Mouse (Mus musculus): ENCODE results near the gene Lypd6b.

Gene Lypd6b

DNA sequence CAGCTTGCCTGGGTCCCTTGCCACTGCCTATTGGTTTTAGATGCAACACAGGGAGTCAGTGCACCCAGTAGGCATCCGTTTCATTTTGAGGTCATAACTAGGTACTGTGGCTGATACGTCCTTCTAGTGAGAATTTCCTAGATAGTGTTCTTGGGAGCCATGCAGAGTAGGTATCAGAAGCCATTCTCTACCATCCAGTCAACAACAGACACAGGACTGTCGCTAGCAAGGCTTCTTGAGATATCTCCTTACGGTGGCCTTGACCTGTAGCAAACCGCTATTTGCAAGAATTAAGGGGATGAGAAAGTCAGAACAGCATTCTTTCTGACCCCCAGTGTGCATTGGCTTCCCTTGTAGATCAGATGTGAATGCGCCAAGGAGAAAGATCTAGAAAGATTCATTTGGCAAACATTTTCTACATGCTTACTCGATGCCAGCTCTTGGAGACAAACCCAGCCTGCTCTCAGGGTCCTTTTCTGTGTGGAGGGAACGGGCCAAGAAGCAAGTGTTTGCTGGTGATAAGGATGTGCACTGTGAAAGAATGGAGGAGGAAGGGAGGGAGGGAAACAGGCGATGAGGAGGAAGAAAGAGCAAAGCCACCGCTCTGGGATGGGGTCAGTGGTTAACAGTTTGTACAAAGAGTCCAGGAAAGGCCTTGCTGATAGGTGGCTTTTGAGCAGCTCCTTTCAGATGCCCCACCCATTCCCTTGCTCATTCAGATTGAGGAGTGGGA is 82.5 kb downstream of the Lypd6b start:
- no peak for DNase-seq (ENCODE audit: low spot score)

DNA sequence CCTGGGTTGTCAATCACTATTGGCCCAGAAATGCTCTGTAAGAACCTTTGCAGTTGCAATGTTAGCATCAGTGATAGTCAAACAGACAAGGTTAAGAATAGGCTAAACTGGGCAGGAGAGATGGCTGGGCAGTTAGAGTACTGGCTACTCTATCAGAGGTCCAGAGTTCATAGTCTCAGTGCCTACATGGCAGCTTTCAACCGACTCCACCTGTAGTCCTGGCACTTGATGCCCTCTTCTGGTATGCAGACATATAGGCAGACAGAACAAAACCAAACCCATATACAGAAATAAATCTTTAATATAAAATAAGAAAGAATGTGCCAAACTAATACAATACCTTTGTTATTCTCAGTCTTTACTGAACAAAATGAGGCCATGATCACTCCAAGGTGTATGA is 83.5 kb downstream of the Lypd6b start:
- no peak for DNase-seq (ENCODE audit: low spot score)

DNA sequence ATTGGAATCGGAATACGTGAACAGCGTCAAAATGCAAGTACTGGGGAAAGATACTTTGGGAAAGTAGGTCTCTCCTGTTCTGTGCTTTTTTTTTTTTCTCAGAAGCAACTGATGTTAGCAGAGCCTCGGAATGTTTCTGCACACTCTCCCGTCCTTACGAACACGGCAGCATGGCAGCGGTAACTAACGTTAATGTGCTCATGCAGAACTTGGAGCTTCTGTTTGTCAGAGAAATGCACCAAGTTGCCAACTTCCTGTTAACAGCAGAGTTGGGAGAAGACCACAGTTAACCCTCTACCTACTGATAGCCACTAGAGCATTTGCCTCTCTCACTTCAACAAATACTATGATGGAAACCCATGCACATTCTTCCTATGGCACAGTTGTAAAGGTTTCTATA is 93.0 kb downstream of the Lypd6b start:
- no peak for DNase-seq (ENCODE audit: low spot score)

DNA sequence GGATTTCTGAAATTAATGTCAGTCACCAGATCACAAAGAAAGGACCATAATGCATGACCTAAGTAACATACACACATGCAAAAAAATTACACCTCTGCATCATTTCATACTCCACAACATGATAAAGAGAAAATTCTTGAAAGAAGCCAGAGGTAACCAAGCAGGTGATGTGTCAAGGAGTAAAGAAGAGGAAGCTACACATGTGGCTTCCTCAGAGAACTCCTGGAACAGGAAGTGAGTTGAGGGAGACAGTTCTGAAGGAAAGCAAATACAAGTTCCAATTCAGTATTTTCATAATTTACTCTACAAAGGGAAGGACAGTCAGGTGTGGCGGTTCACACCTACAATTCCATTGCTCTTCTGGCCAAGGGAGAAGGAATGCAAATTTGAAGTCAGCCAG is 93.5 kb downstream of the Lypd6b start:
- no peak for DNase-seq (ENCODE audit: low spot score)

DNA sequence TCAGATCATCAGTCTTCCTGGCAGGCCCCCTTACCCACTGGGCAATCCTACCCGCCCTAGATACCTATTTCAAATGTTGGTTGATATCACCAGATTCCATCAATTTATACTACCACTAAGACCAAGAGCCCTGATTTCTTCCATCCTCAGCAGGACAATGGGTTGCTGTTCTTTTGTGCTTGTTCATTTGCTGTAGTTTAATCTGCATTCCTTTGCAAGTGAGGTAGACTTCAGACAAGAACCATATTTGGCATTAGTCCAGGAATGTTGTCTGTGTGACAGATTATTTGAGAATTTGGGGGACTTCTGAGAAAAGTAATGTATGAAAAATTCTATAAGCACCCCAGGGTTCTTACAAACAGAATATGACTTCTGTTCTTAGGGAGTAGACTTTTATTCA is 95.0 kb downstream of the Lypd6b start:
- DNase-seq (ENCODE audit: low spot score) = no peak

DNA sequence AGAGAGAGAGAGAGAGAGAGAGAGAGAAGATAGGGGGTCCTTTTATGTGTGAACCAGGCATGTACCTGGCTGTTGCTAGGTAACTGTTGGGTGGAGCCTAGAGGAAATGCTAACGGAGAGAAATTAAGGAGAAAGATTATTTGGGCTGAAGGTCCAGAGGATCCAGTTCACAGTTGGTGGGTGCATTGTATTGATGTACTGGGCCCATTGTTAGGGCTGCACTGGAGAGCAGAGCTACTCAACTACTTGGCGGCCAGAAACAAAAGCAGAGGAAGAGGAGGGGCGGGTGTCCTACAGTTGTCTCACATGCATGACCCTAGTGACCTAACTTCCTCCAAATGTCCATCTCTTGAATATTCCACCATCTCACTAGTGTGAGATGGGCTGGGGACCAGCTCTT is 96.5 kb downstream of the Lypd6b start:
- DNase-seq (ENCODE audit: low spot score) = no peak

DNA sequence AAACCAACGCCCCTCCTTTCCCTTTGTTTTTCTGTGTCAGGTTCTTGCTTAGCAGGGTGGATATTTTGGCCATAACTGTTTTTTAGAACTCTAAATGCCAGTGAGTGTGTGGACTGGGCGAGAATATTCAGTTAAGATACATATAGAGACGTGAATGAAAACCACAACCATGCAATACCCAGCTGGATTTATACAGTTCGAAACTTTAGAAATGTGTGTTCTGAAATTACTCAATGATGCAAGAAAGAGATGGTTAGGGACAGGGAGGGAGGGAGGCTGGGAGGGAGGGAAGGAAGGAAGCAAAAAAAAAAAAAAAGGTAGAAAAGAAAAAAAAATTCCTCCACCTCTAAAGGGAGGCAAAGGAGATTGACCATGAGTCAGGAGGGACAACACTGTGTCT is 98.7 kb downstream of the Lypd6b start:
- DNase-seq (ENCODE audit: low spot score) = no peak

DNA sequence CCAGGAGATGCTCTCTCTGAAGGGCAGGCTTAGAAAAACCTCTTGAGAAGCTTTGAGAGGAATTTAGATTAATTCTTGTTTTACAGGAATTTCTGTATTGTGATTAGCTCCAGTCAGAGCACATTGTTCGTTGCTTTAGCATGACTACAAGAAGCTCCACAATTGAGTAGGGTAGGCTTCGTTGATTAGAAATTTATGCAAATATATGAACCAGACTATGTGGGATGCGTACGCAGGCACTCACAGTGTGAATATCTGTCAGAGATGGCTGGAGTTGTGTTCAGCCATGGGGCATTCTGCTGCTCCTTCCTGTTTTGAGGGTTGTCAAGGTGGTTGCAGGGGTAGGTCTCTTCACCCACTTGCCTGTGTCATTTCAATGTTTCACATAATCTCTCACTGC is 100.9 kb downstream of the Lypd6b start:
- DNase-seq (ENCODE audit: low spot score) = no peak

DNA sequence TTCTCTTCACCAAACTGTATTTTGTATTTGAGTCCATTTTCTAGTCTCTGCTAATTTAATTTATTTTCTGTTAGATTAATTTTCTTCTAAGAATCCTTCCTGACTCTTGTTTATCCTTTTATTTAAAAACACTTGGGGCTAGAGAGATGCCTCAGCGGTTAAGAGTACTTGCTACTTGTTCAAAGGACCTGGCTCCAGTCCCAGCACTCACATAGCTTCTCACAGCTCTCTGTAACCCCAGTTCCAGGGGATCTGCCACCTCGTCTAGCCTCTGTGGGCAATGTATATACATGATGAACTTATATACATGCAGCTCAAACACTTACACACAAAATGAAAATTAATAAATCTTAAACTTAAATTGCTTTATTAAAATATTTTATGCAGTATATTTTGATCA is 103.2 kb downstream of the Lypd6b start:
- DNase-seq (ENCODE audit: low spot score) = no peak

DNA sequence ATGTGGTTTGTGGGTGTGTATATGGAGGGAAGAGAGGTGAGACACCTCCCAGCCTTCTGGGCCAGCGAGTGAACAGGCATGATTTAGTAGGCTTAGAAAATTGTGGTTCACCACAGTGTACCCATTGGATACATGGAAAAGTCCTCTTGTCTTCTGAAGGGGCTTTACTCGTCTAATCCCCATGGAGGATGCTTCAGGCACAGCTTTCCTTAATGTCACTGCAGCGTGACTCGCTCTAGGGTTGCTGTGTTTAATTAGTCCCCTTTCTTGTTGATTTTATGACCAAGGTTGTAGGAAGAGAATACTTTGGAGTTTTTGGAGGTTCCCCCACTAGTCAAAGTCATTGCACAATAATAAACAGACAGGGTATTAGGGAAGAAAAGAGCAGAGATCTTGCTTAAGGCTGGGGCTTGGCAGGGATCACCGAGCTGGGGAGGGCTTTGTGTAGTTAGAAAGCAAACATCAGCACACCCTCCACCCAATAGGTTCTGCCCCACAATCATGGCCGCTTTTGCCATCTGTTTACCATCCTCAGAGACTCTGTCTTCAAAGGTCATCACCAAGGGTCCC is 122.4 kb downstream of the Lypd6b start:
- no peak for DNase-seq (ENCODE audit: low spot score)

DNA sequence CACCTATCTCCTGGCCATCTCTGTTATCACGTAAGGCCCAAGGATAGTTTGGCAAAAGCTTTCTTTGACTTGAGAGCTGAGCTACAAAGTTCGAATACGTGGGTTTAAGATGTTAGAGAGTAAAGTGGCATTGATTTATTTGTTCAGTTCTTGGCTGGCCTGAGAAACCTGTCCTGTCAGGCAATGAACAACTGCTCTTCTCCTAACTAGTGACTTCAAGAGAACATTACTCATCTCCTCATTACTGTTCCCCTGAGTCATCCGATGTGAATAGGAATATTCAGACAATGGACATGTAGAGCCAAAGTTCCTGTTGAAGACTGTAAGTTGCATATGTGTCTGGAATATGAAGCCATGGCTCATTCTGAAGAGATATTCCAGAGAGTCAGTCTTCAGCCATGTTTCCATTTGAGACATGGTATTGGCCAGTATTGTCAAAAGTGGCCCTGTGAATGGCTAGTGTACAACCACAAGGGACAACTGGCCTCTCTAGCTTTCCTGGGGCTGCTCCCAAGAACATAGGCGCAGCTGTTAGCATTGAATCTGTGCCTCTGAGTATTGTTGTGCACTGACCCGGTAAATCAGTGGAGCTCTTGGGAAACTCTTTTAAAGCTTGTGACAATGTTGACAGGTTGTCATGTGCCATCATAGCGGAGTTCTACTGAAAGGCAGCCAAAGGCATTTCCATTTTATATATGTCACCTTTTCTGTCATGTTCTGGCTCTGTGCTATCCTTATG is 124.0 kb downstream of the Lypd6b start:
- DNase-seq (ENCODE audit: low spot score) = peak; percentile 51

DNA sequence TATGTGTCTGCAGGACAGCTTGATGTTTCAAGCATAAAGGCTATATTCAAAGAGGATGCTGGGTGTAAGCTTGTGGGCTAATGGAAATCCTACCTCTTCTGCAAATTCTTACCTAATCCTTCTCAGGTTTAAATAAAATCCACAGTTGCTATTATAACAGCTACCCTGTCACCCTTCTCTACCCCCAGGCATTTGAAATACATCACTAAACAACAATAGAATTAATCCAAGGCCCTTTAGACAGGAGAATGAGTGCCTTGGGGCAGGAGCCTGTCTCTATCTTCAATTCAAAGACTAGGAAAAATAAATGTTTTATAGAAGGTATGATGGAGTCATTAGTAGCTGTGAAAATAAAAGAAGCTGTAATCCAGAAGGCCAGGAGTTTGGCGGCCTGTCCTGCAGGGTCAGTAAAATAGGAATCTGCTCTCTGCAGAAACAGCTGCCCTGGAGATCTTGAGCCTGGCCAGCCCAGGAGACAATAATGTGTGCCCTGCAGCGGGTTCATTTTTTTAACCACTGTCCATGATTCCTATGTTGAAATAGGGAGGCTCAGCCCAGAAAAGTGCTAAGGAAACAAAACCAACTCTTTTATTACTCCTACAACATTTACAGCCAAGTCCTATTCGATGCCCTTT is 124.9 kb downstream of the Lypd6b start:
- DNase-seq (ENCODE audit: low spot score) = no peak

DNA sequence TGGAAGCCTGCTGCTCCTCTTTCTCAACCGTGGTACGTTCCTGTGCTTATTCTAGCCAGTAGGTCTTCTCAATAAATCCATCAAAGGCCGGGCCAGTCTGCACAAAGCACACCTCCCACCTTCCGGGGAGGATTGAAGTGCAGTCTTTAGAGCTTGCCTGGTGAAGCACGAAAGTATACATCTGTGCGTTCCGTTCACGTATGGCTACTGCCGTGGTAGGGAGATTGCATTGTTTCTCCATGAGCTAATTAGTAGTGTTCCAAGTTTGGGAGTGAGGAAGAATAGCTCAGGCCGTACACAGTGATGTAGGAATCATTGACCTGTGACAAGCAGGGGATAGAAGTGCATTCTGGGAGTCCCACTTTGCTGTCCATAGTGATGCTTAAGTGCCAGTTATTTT is 130.0 kb downstream of the Lypd6b start:
- DNase-seq (ENCODE audit: low spot score) = peak; percentile 23

DNA sequence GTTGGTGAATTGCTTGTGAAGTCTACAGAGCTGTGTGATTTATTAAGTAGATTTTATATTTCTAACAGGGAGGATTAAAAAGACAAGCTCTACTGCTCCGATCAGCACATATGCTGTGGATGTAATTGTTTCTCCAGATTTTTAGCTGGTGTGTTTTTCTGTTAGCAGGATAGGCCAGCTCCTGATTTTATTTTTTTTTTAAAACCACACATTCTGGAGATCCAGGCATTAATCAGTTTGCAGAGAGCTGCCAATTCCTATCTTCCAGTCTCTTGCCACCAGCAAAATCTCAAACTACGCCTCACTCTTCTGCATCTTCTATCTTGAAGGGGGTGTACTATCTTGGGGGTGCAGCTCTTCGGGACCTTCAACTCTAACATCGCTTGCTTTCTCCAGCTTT is 130.6 kb downstream of the Lypd6b start:
- DNase-seq (ENCODE audit: low spot score) = no peak

DNA sequence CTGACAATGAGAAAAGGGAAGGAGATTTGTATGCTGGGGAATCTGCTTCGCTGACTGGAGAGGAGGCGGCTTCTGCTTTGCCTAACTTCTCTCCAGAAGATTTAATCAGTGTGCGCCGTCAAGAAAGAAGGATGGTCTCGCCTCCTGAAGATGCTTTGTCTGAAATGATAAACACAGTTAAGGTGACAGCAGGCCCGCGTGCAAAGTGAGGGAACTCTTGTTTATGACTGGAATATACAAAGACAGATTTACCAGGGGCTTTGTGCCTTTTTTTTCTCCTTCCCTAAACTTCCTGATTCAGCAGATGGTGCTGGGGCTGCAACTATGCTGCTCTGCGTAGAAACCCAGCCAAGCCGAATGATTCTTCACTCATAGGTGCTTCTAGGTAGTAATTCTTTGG is 131.2 kb downstream of the Lypd6b start:
- peak; percentile 28 for DNase-seq (ENCODE audit: low spot score)

DNA sequence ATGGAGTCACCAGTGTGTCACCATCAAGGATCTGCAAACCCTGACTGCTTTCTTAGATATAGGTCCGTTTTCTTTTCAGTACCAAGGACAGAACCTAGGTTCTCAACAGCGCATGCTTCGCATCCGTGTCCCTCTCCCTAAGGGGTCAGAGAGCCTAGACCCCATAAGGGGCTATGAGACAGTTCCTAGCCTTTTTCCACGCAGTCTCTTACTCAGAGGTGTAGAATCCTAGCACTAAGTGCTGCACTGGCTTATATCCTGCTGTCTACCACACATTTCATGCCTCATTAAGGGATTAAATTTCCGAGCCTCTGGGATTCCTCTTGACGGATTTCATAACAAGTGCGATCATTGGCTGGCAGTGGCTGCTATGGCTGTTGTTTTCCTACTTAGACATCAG is 134.5 kb downstream of the Lypd6b start:
- DNase-seq (ENCODE audit: low spot score) = peak; percentile 51

DNA sequence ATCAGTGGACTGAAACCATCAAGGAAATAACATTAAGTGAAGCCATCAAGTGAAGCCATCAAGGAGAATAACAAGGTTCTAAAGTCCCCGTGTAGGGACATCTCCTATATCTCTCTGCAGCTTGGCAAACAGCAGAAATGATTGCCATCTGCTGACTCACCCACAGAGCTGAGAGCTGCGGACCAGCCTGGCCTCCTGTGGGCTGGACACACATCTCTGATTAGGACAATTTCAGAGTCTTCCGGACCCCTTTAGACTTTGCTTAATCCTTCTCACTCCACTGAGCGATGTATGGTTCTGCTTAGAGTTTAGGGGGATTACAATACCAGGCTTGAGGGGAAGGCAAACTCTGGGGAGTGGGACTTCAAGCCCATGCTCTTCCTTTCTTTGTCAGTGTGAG is 135.3 kb downstream of the Lypd6b start:
- no peak for DNase-seq (ENCODE audit: low spot score)

DNA sequence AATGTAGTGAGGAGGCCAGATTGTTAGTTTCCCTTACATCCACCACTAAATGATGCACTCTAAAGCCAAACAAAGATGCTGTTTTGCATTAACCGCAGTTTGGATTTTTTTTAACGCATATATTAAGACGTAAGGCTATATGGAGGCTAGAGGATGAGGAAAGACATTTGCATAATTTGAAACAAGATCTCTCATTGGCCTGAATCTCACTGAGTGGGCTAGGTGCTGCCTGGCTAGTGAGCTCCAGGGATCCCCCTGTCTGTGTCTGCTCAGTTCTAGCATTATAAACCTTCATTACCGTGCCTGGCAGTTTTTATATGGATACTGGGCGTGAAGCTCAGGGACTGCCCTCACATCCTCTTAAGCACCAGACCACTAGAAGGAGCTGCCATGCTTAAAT is 138.7 kb downstream of the Lypd6b start:
- DNase-seq (ENCODE audit: low spot score) = no peak

DNA sequence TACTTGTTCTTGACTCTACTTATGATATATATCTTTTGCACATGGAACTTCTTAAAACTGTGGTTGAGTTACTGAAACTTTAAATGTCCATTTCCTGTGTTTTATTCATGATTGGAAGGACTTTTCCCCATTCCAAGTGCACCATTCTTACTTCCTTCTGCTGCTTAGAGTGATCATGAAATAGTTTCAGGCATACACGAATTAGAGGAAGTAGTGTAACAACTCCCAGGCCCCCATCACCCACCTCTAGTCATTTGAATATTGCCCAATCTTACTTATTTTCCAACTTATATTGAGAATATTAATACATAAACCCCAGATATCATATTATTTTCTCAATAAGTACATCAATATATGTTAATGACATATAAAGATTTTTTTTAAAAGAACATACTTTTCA is 139.9 kb downstream of the Lypd6b start:
- no peak for DNase-seq (ENCODE audit: low spot score)

DNA sequence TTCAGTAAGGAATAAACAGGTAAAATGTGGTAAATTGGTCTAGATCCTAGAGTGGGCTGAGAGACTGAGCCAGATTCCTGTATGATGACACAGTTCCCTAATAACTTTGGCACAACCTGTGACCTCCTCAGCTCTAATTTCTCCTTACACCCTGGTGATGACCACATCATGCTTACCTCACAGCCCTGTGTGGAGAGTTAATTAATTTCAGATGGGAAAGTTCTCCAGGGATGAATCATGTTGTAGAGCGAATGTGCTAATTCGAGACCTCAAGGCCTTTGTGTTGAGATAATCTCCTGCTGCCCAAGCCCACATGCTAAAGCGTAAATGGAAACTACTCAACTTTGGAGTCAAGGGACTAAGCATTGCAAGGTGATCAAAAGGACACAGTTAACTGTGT is 142.4 kb downstream of the Lypd6b start:
- DNase-seq (ENCODE audit: low spot score) = no peak

DNA sequence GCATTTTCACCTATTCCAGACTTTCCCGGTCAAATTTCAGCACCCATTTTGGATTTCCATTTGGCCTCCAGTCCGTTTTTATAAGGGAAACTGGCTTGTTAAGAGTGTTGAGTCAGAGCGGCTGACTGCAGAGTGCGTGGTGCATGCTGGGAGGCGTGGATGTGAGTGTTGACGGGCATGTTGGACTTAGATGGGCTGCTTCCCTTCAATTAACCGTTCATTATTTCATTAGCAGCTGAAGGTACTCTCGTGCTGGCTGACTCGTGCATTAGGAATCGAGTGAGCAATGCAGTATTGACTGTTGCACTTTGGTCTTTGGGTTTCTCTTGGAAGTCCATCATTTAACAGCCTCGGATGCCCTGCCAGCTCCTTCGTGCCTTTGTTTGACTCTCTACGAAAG is 150.1 kb downstream of the Lypd6b start:
- DNase-seq (ENCODE audit: low spot score) = no peak

DNA sequence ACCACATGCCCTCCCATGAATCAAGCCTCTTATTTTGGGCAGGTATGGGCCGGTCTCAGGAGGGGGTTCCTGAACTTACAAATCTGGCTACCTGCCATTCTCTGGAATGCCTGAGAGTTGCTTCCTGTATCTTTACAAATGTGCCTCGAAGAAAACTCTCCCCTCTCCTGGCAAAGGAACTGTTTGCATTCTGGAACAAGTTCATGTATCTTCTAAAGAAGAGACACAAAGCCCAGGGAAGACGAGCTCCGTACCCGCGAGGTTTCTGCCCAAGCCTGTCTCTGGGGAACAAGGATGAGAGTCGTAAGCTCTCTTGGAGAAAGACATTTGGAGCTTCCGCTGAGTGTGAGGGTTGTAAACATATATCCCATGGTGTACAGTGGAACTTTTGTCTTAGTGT is 150.8 kb downstream of the Lypd6b start:
- no peak for DNase-seq (ENCODE audit: low spot score)

DNA sequence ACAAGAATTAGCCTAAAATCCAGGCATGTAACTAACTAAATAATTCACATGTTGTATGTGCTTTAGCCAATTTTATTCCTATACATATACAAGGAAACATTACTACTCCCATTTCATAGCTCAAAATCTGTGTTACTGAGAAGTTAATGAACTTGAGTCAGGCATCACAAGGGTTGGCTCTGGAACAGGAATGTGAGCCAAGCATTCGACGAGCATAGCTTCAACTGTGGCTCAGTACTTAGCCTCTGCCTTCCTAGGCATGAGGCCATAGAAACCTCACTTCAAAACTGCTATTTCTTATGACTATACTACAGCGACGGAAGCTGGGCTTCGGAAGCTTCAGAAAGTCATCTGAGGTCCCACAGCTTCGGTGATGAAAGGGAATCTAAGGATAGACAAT is 152.9 kb downstream of the Lypd6b start:
- no peak for DNase-seq (ENCODE audit: low spot score)
